Mouse (Mus musculus) left cerebral cortex, adult 18-20 months (tissue): ENCODE results near the gene Fiz1. TPM values are rescaled to one million over a fixed set of nuclear protein-coding genes. Genes with fewer than 3 reads are reported as not detected.

Experiments
- total RNA-seq, 2 experiments: library from RNA; stranded (reverse); gene quantifications; 2 replicates each; pipeline ENCODE4 v1.2.3; 2021

Gene Fiz1
- total RNA-seq, 2 experiments from 2014 or later = 23.3 to 25.7 TPM

Other genes starting within 250 kb of the Fiz1 start
- not detected for gene Fam71e2, start 243.4 kb downstream of the Fiz1 start, total RNA-seq
- gene Il11, start 231.8 kb downstream of the Fiz1 start, total RNA-seq = under 1 TPM; 0.28 to 0.30 TPM
- gene Tmem190, start 231.8 kb downstream of the Fiz1 start, total RNA-seq = not detected
- 1 to 10 TPM; 2.0 to 3.1 TPM for gene Tmem238, start 225.0 kb downstream of the Fiz1 start, total RNA-seq
- 100 to 1,000 TPM; 439 to 453 TPM for gene Rpl28, start 221.8 kb downstream of the Fiz1 start, total RNA-seq
- gene Ube2s, start 202.1 kb downstream of the Fiz1 start, total RNA-seq = 100 to 1,000 TPM; 101 to 108 TPM
- 100 to 1,000 TPM; 102 to 115 TPM for gene Shisa7, start 170.0 kb downstream of the Fiz1 start, total RNA-seq
- gene Isoc2b, start 144.4 kb downstream of the Fiz1 start, total RNA-seq = 1 to 10 TPM; 4.5 to 5.9 TPM
- gene Isoc2a, start 137.5 kb downstream of the Fiz1 start, total RNA-seq = 10 to 100 TPM; 14.2 to 14.8 TPM
- under 1 TPM in 1 of 2 experiments, not detected in 1; 0.46 TPM for gene Gm36210, start 108.2 kb downstream of the Fiz1 start, total RNA-seq
- 10 to 100 TPM; 14.7 to 15.9 TPM for gene Zfp628, start 99.5 kb downstream of the Fiz1 start, total RNA-seq
- gene Nat14, start 92.7 kb downstream of the Fiz1 start, total RNA-seq = 100 to 1,000 TPM; 104 TPM
- gene Ssc5d, start 88.9 kb downstream of the Fiz1 start, total RNA-seq = 1 to 10 TPM; 2.6 to 3.3 TPM
- gene Sbk2, start 50.3 kb downstream of the Fiz1 start, total RNA-seq = under 1 TPM; 0.26 to 0.45 TPM
- gene Sbk3, start 43.5 kb downstream of the Fiz1 start, total RNA-seq = under 1 TPM; 0.58 to 0.91 TPM
- 10 to 100 TPM; 25.1 to 27.8 TPM for gene Zfp579, start 18.5 kb downstream of the Fiz1 start, total RNA-seq
- 1 to 10 TPM; 7.4 to 7.8 TPM for gene Zfp524, start 282 bp downstream of the Fiz1 start, total RNA-seq
- gene Gm44973, start 799 bp upstream of the Fiz1 start, total RNA-seq = not detected
- 10 to 100 TPM; 34.9 to 35.5 TPM for gene Zfp865, start 5.7 kb upstream of the Fiz1 start, total RNA-seq
- gene Ccdc106, start 5.9 kb upstream of the Fiz1 start, total RNA-seq = 10 to 100 TPM; 57.3 to 59.7 TPM
- gene 4632433K11Rik, start 19.4 kb upstream of the Fiz1 start, total RNA-seq = not detected
- 1 to 10 TPM; 4.4 to 4.8 TPM for gene Zfp784, start 23.7 kb upstream of the Fiz1 start, total RNA-seq
- gene Zfp580, start 36.8 kb upstream of the Fiz1 start, total RNA-seq = 10 to 100 TPM; 27.8 to 31.0 TPM
- gene U2af2, start 47.4 kb upstream of the Fiz1 start, total RNA-seq = 100 to 1,000 TPM; 176 to 181 TPM
- 100 to 1,000 TPM; 482 to 504 TPM for gene Epn1, start 65.5 kb upstream of the Fiz1 start, total RNA-seq
- gene Rfpl4, start 102.3 kb upstream of the Fiz1 start, total RNA-seq = not detected
- under 1 TPM; 0.49 to 0.68 TPM for gene Rasl2-9, start 111.3 kb upstream of the Fiz1 start, total RNA-seq
- not detected for gene Vmn1r55, start 135.0 kb upstream of the Fiz1 start, total RNA-seq
- not detected for gene Vmn1r56, start 182.1 kb upstream of the Fiz1 start, total RNA-seq
- gene Vmn1r57, start 203.8 kb upstream of the Fiz1 start, total RNA-seq = not detected